Mouse (Mus musculus) ES-Bruce4 (cell line): ENCODE results near the gene Cdh26.

Experiments
- CTCF ChIP-seq: IDR thresholded peaks from one replicate; pipeline ENCODE4 v1.8.1; 2011; ENCODE audit warnings: low read depth, low read length
- EP300 ChIP-seq: IDR thresholded peaks from 2 replicates; pipeline ENCODE4 v1.6.1; 2011; ENCODE audit warnings: low read depth, low read length; ENCODE audit not compliant: insufficient read depth
- POLR2A ChIP-seq: IDR thresholded peaks from one replicate; pipeline ENCODE4 v1.8.1; 2011; ENCODE audit warnings: low read length; ENCODE audit not compliant: insufficient read depth

DNA sequence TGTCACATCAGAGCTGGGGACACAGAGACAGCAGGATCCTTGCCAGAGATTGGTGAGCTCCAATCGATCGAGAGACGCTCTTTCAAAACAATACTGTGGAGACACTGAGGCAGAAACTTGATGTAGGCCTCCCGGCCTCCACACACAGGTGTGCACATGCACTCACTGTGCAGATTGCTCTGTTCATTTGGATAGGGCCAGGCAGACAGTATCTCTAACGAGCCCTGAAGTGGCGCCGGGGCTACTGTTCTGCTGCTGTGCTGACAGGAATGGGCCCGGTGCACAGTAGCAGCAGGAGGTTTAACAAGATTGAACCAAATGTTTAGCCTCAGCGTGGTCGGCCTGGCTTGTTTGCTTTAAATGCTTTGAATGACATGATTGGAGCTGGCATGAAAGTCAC lies 20.6 kb downstream of the Cdh26 start:
- TF ChIP-seq CTCF (no peak), POLR2A (no peak), EP300 (no peak)
